Mouse (Mus musculus) limb, embryonic 14.5 days (tissue): Measurements from ENCODE around the gene Tmem178b. TPM values are rescaled to one million over a fixed set of nuclear protein-coding genes. Genes with fewer than 3 reads are reported as not detected.

Experiments
- ATAC-seq: fragments of 200-750 bp; cut with Nextera tagmentation; 2 replicates; pipeline ENCODE4 v1.8.0; 2017; ENCODE audit warnings: low read depth, moderate number of reproducible peaks, moderate TSS enrichment; ENCODE audit not compliant: low FRiP score
- DNase-seq: peaks from one replicate; pipeline ENCODE4 v3.0.0-alpha.2; 2015; ENCODE audit warnings: low spot score
- H3K27ac ChIP-seq: fragments of 300-500 bp; sonication (generic); replicated peaks from 2 replicates; pipeline ENCODE4 v1.5.1; 2014; ENCODE audit warnings: low read depth, mild to moderate bottlenecking, low read length, moderate library complexity, mixed read lengths
- H3K27me3 ChIP-seq: fragments of 300-500 bp; sonication (generic); 2 replicates; pipeline ENCODE4 v1.6.1; 2014; ENCODE audit warnings: low read length, mixed read lengths; ENCODE audit not compliant: control insufficient read depth, insufficient read depth
- H3K36me3 ChIP-seq: fragments of 300-500 bp; sonication (generic); 2 replicates; pipeline ENCODE4 v1.6.1; 2014; ENCODE audit warnings: mild to moderate bottlenecking, low read length, moderate library complexity, mixed read lengths; ENCODE audit not compliant: control insufficient read depth, insufficient read depth
- H3K4me1 ChIP-seq: fragments of 300-500 bp; sonication (generic); 2 replicates; pipeline ENCODE4 v1.6.1; 2014; ENCODE audit warnings: antibody characterized with exemption, low read length, mixed read lengths; ENCODE audit not compliant: control insufficient read depth, insufficient read depth
- H3K4me2 ChIP-seq: fragments of 300-500 bp; sonication (generic); replicated peaks from 2 replicates; pipeline ENCODE4 v1.6.1; 2014; ENCODE audit warnings: low read depth, mild to moderate bottlenecking, low read length, moderate library complexity; ENCODE audit not compliant: severe bottlenecking
- H3K4me3 ChIP-seq: fragments of 300-500 bp; sonication (generic); replicated peaks from 2 replicates; pipeline ENCODE4 v1.5.1; 2014; ENCODE audit warnings: low read length
- H3K9ac ChIP-seq: fragments of 300-500 bp; sonication (generic); 2 replicates; pipeline ENCODE4 v1.6.1; 2014; ENCODE audit warnings: mild to moderate bottlenecking, low read depth, low read length, moderate library complexity; ENCODE audit not compliant: severe bottlenecking
- H3K9me3 ChIP-seq: fragments of 300-500 bp; sonication (generic); 2 replicates; pipeline ENCODE4 v1.6.1; 2016; ENCODE audit warnings: low read length; ENCODE audit not compliant: control insufficient read depth
- POLR2A ChIP-seq: fragments of 200-500 bp; IDR thresholded peaks from 2 replicates; pipeline ENCODE4 v1.8.0; 2012; ENCODE audit warnings: inconsistent platforms, mild to moderate bottlenecking, moderate library complexity, borderline replicate concordance; ENCODE audit not compliant: insufficient read depth, insufficient read length; ENCODE audit errors: extremely low read depth
- WGBS: fragments of 180-500 bp; shearing (Covaris S2); extraction: QIAGEN DNeasy Blood & Tissue Kit; methylation state at CpG from one replicate; pipeline ENCODE4 v1.1.7; 2014; 5-methylcytosine and 5-hydroxymethylcytosine counted together
- polyA plus RNA-seq, 2 experiments: library from polyadenylated mRNA; depleted of rRNA in 1 of 2; stranded (reverse) in 1 of 2; unstranded in 1 of 2; fragments of >200 nt; fragmentation: Nextera tagmentation in 1 of 2; extraction: Ambion mirVana in 1 of 2; gene quantifications; 2 replicates each; pipeline versions ENCODE4 v1.2.1 to v1.2.3; 2012 to 2014

Gene Tmem178b
- polyA plus RNA-seq, 2 experiments = 1.2 to 2.3 TPM

DNA sequence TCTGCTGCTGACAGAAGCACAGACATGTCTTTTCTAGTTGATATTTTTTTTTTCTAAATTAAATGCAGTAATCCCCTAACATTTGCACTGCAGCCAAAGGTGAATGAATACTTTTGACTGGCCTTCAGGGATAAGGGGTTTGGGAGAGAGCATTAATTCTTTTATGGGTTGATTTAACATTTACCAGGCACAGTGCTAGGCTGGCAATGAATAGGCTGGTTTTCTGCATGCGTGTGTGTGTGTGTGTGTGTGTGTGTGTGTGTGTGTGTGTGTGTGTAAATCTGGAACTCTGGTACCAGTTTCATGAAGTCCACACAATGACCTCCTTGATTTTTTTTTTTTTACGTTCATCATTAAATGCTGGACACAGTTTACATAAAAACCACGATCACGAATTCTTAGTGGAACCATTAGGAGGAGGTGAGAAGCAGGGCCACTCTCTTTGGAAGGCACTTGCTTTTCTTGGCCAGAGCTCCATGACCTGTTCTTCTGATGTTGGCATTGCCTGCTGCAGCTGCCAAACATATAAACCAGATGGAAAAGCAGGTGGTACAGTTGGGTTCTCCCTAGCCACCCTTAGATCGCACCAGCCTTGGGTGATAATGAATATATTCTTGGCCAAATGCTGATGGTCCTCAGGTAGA is 203.7 kb downstream of the Tmem178b start:
- Histone ChIP-seq H3K4me3 (no peak overlapping the region), H3K9ac (no peak overlapping the region), H3K4me1 (no peaks in the 10 kb centered on the region), H3K9me3 (no peaks in the 10 kb centered on the region), H3K36me3 (no peaks in the 10 kb centered on the region), H3K4me2 (no peak overlapping the region), H3K27ac (no peak overlapping the region), H3K27me3 (no peaks in the 10 kb centered on the region)
- ATAC-seq (peak; percentile 62), DNase-seq (peak; percentile 51)
- 51% methylated on average over 5 of the region's 5 CpGs for WGBS
- no peak for TF ChIP-seq POLR2A

DNA sequence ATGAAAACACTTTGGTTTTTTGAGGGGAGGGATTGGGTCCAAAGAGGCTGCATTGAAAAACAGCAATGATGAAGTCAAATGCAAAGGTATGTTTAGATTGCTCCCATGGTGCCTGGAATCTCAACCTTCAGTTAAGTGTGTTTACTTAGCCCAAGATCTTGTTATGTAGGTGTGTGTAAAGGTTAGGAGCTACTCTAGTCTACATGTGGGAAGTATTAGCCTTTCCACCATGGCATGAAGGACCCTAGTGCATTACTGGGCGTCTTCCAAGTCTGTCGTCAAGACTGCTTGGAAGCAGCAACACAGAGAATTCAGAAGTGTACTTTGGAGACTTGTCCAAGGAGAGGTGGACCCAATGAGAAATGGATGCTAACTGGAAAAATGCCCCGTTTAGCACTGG is 205.3 kb downstream of the Tmem178b start:
- Histone ChIP-seq H3K9ac (no peak overlapping the region), H3K9me3 (no peaks in the 10 kb centered on the region), H3K4me2 (no peak overlapping the region), H3K36me3 (no peaks in the 10 kb centered on the region), H3K4me1 (no peaks in the 10 kb centered on the region), H3K4me3 (no peak overlapping the region), H3K27ac (no peak overlapping the region), H3K27me3 (no peaks in the 10 kb centered on the region)
- TF ChIP-seq POLR2A = no peak
- DNase-seq (no peak), ATAC-seq (no peak)
- 60% methylated on average over 3 of the region's 3 CpGs for WGBS

- TF ChIP-seq POLR2A = no peak
- 69% methylated on average over 3 of the region's 3 CpGs for WGBS
- Histone ChIP-seq H3K9ac (no peak overlapping the region), H3K4me1 (no peaks in the 10 kb centered on the region), H3K4me3 (no peak overlapping the region), H3K27ac (no peak overlapping the region), H3K36me3 (no peaks in the 10 kb centered on the region), H3K27me3 (no peaks in the 10 kb centered on the region), H3K9me3 (no peaks in the 10 kb centered on the region), H3K4me2 (no peak overlapping the region)
- DNase-seq = no peak
- no peak for ATAC-seq
Measured at GRCm38 (mm10) chr6:40083726-40084125, 210.7 kb downstream of the Tmem178b start.

DNA sequence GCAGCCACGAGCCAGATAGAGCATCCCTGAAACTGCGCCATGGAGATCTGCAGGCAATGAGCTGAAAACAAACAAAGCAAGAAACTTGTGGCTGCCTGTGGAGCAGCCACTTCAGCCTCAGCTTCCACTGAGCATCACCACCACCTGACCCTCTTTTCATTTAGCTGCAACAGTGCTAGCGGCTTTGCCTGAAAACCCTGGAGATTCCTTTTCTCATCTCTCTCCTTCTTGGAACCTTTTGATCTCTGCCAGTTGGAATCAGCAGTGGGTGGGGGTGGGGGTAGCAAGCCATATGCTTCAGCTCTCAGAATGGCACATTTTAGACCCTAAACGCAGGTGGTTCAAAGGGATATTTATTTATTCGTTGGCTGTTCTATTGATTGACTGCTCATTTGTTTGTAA is 218.2 kb downstream of the Tmem178b start:
- H3K9ac ChIP-seq = no peak overlapping the region
- no peak for TF ChIP-seq POLR2A
- no peak overlapping the region for H3K4me2 ChIP-seq
- no peaks in the 10 kb centered on the region for H3K36me3 ChIP-seq
- no peaks in the 10 kb centered on the region for H3K4me1 ChIP-seq
- H3K27ac ChIP-seq = no peak overlapping the region
- DNase-seq (no peak), ATAC-seq (no peak)
- H3K4me3 ChIP-seq = no peak overlapping the region
- 44% methylated on average over 5 of the region's 5 CpGs for WGBS
- no peaks in the 10 kb centered on the region for H3K9me3 ChIP-seq
- no peaks in the 10 kb centered on the region for H3K27me3 ChIP-seq

DNA sequence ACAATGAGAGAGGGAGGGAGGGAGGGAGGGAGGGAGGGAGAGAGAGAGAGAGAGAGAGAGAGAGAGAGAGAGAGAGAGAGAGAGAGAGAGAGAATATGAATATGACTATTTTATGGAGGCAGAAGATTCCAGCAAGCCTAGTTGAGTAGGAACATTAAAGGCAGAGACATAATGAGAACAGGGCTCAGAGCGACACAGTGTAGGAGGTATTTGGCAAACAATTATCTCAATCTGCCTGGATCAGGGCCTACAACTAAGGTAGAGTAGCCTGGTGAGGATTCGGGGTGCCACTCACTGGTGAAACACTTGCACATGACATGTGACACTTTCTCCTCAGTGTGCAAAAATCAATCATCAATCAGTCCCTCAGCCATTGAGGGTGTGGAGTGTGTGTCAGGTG is 225.4 kb downstream of the Tmem178b start:
- H3K36me3 ChIP-seq = no peaks in the 10 kb centered on the region
- H3K4me3 ChIP-seq = no peak overlapping the region
- H3K4me2 ChIP-seq = no peak overlapping the region
- H3K9ac ChIP-seq = no peak overlapping the region
- 75% methylated on average over 2 of the region's 2 CpGs for WGBS
- no peaks in the 10 kb centered on the region for H3K27me3 ChIP-seq
- H3K9me3 ChIP-seq = no peaks in the 10 kb centered on the region
- no peak for TF ChIP-seq POLR2A
- DNase-seq = no peak
- H3K27ac ChIP-seq = no peak overlapping the region
- no peak for ATAC-seq
- H3K4me1 ChIP-seq = peaks cover 6% of the 10 kb centered on the region

DNA sequence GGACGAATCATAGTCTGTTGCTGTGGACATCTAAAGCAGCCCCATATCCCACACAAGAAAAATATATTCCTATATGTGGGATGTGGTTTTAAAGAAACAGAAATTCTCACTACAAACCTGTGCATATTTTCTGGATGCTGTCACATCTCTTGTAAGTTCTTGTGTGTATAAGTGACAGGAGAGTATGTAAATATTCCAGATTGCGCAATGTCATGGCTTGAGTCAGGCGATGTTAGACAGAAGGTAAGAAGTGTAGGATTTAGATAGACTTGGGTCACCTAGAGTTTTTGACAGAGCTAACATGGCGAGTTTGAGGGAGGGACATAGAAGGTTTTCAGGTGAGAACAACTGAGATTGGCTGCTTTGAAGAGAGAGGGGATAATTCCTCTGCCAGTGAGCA is 228.7 kb downstream of the Tmem178b start:
- no peak for ATAC-seq
- DNase-seq = no peak
- TF ChIP-seq POLR2A = no peak
- 85% methylated on average over 4 of the region's 4 CpGs for WGBS
- H3K4me2 ChIP-seq = no peak overlapping the region
- H3K27me3 ChIP-seq = no peaks in the 10 kb centered on the region
- H3K9me3 ChIP-seq = no peaks in the 10 kb centered on the region
- no peak overlapping the region for H3K4me3 ChIP-seq
- no peak overlapping the region for H3K27ac ChIP-seq
- H3K36me3 ChIP-seq = no peaks in the 10 kb centered on the region
- H3K9ac ChIP-seq = no peak overlapping the region
- H3K4me1 ChIP-seq = peaks cover 6% of the 10 kb centered on the region
